Mouse (Mus musculus) T-cell, adult 2 months (primary cell): Measurements from ENCODE around the gene Vmn1r107.
"Not testable (repeated sequence)": the region's sequence is repeated elsewhere in the genome, so short reads cannot be mapped to it uniquely, and the experiment has no call there.

Source experiments
- DNase-seq: peaks from one replicate; pipeline ENCODE4 v3.0.0; 2022; ENCODE audit warnings: low spot score

Gene Vmn1r107

DNA sequence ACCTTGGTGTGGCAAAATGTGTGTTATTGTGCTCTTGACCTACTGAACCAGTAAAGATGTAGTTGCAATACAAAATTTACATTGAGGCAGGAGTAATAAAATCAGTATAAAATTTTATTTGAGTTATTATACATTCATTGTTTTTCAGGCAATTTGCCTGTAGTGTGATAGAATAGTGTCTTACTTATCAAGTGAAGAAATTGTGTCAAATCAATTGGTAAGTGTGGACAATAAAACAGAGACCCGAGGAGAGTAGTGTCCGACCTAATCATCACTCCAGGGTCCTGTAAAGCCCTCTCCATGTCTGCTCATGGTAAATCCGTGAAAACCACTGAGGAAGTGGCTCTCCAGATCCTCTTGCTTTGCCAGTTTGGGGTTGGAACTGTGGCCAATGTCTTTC is at the start of gene Vmn1r107:
Gene Vmn1r107 (plus strand): TSS at position 301 of the 400 bp plus-strand sequence.
- DNase-seq = not testable (repeated sequence)

DNA sequence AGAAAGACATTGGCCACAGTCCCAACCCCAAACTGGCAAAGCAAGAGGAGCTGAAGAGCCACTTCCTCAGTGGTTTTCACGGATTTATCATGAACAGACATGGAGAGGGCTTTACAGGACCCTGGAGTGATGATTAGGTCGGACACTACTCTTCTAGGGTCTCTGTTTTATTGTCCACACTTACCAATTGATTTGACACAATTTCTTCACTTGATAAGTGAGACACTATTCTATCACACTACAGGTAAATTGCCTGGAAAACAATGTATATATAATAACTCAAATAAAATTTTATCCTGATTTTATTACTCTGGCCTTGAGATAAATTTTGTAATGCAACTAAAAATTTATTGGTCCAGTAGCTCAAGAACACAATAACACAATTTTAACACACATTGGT is 34.4 kb downstream of the Vmn1r107 start, which contains the start of gene Vmn1r111:
Gene Vmn1r111 (minus strand): TSS at position 101 of the 400 bp plus-strand sequence.
- not testable (repeated sequence) for DNase-seq
